Mouse (Mus musculus) hindbrain, embryonic 10.5 days (tissue): ENCODE measurements around the gene Nmnat1. TPM values are rescaled to one million over a fixed set of nuclear protein-coding genes. Genes with fewer than 3 reads are reported as not detected.

ENCODE experiments used
- DNase-seq: peaks from one replicate; pipeline ENCODE4 v3.0.0-alpha.2; 2017; ENCODE audit warnings: low spot score
- H3K27ac ChIP-seq: fragments of 300-500 bp; sonication (generic); 2 replicates; pipeline ENCODE4 v1.5.1; 2016; ENCODE audit warnings: mild to moderate bottlenecking, moderate library complexity
- H3K27me3 ChIP-seq: fragments of 300-500 bp; sonication (generic); 2 replicates; pipeline ENCODE4 v1.6.1; 2016; ENCODE audit warnings: mild to moderate bottlenecking; ENCODE audit not compliant: poor library complexity, insufficient read depth, severe bottlenecking
- H3K36me3 ChIP-seq: fragments of 300-500 bp; sonication (generic); 2 replicates; pipeline ENCODE4 v1.6.1; 2016; ENCODE audit warnings: mild to moderate bottlenecking, moderate library complexity
- H3K4me1 ChIP-seq: fragments of 300-500 bp; sonication (generic); replicated peaks from 2 replicates; pipeline ENCODE4 v1.6.1; 2016; ENCODE audit warnings: mild to moderate bottlenecking
- H3K4me3 ChIP-seq: fragments of 300-500 bp; sonication (generic); 2 replicates; pipeline ENCODE4 v1.5.1; 2016; ENCODE audit warnings: mild to moderate bottlenecking, moderate library complexity
- H3K9me3 ChIP-seq: fragments of 300-500 bp; sonication (generic); 2 replicates; pipeline ENCODE4 v1.6.1; 2016; ENCODE audit warnings: mild to moderate bottlenecking, moderate library complexity
- WGBS: fragments of 180-500 bp; shearing (Covaris S2); methylation state at CpG from one replicate; pipeline ENCODE4 v1.1.7; 2016; 5-methylcytosine and 5-hydroxymethylcytosine counted together
- polyA plus RNA-seq: library from polyadenylated mRNA; unstranded; fragments of >200 nt; fragmentation: Nextera tagmentation; extraction: Ambion mirVana; gene quantifications from 2 replicates; pipeline ENCODE4 v1.2.1, GENCODE M21; 2016

Nmnat1 gene
- polyA plus RNA-seq, 1 experiment from 2014 or later, result 17.0 TPM

DNA sequence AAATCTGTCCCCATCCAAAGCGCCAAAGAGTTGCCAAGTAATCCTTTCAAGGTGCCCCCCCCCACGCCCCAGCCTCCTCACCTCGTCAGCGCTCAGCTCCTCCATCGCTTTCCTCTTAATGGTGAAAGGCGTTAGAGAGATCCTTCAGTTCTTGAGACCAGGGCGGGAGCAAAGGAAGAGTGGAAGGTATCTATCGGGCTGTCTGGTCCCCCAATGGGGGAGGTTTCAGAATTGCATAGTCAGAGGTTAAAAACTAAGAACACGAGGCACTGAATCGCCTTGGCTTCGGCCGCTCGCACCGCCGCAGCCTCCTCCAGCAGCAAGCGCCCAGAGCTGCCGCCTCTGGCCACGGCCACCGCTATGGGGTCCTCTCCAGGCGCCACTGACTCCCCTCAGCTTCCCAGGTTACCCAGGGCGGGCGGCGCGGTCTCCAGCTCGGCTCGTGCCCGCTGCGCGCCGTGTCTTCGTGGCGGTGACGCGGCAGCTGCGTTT is 59.2 kb downstream of the Nmnat1 start:
- WGBS, result under 1% methylated on average over 35 of the region's 35 CpGs
- no peak for DNase-seq
- Histone ChIP-seq H3K4me3 (peak overlapping the region; percentile 95), H3K4me1 (peaks cover 25% of the 10 kb centered on the region), H3K27ac (peak overlapping the region; percentile 99), H3K27me3 (no peaks in the 10 kb centered on the region), H3K9me3 (0 out of 2 replicates have a peak, but pooled peaks cover 3% of the 10 kb centered on the region), H3K36me3 (peaks cover 13% of the 10 kb centered on the region)

DNA sequence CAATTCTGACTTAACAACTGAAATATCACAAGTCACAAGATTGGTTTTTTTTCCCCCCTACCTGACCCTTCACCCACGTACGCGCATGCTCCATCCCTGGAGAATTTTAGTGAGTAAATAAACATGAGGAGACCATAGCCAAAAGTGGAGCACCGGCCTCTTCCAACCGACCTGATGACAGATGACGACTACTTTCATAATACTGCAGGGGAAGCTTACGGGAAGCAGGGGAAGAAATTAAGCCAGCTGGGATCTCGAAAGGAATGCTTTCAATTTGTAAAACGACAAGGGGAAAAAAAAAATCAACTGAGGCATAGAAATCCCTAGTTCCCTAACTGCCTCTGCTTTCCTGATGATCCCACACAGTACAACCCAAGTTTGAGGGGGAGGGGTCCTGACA is 60.2 kb downstream of the Nmnat1 start:
- Histone ChIP-seq H3K27me3 (no peaks in the 10 kb centered on the region), H3K36me3 (peaks cover 13% of the 10 kb centered on the region), H3K27ac (peak overlapping the region; percentile 99), H3K9me3 (0 out of 2 replicates have a peak, but pooled peaks cover 3% of the 10 kb centered on the region), H3K4me1 (peaks cover 35% of the 10 kb centered on the region), H3K4me3 (peak overlapping the region; percentile 95)
- WGBS, result 3% methylated on average over 9 of the region's 9 CpGs
- peak; percentile 15 for DNase-seq

DNA sequence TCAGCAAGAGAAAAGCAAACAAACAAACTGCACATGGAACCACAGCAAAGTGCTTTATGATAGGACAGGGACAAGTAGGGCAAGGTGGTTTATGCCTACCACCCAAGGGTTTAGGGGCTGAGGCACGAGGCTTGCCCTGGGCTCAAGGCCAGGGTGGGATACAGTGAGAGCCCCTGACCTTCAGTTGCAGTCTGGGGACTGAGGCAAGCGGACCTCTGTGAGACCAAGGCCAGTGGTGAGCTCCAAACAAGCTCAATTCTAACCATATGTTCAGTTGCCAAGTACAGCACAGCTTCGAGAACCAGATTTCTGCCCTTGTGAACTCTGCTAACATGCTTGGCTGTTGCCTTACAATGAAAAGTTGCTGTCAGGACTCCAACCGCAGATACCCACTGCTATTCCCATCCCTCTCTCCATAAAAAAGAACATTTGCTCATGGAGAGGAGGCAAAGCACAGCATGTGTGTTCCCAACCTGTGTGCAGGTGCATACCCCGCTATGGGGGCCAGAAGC is 67.1 kb downstream of the Nmnat1 start:
- 82% methylated on average over 5 of the region's 5 CpGs for WGBS
- 0 out of 2 replicates have a peak, but pooled peaks cover 3% of the 10 kb centered on the region for H3K9me3 ChIP-seq
- H3K27ac ChIP-seq, result no peak overlapping the region
- DNase-seq, result no peak
- H3K4me1 ChIP-seq, result peaks cover 59% of the 10 kb centered on the region
- no peaks in the 10 kb centered on the region for H3K27me3 ChIP-seq
- no peak overlapping the region for H3K4me3 ChIP-seq
- peaks cover 21% of the 10 kb centered on the region for H3K36me3 ChIP-seq

Other genes with a start within 250 kb of the Nmnat1 start
- 77.1 and 90.9 TPM in 2 replicates for gene Kif1b, start 177.5 kb downstream of the Nmnat1 start, polyA plus RNA-seq
- gene Ube4b, start 58.5 kb downstream of the Nmnat1 start, polyA plus RNA-seq, result 59.8 and 65.6 TPM in 2 replicates
- not detected in 2 replicates for gene Rbp7, start 30.2 kb downstream of the Nmnat1 start, polyA plus RNA-seq
- gene Tmem274, start 7.8 kb downstream of the Nmnat1 start, polyA plus RNA-seq, result 0.44 TPM in 1 of 2 replicates, not detected in the other
- 49.0 and 50.9 TPM in 2 replicates for gene Lzic, start within 50 bp of the Nmnat1 start, polyA plus RNA-seq
- 62.7 and 68.2 TPM in 2 replicates for gene Ctnnbip1, start 33.0 kb upstream of the Nmnat1 start, polyA plus RNA-seq
- gene Clstn1, start 101.3 kb upstream of the Nmnat1 start, polyA plus RNA-seq, result 36.0 and 57.4 TPM in 2 replicates
- gene Pik3cd, start 217.4 kb upstream of the Nmnat1 start, polyA plus RNA-seq, result 10.4 and 17.2 TPM in 2 replicates